Mouse (Mus musculus) intestine, embryonic 15.5 days (tissue): ENCODE data around the gene Olfr1031. TPM values are rescaled to one million over a fixed set of nuclear protein-coding genes. Genes with fewer than 3 reads are reported as not detected.
A peak's percentile ranks its signal among the peaks of the same experiment; 100 is the strongest.
"Not testable (repeated sequence)": the region's sequence is repeated elsewhere in the genome, so short reads cannot be mapped to it uniquely, and the experiment has no call there.

ENCODE experiments used
- ATAC-seq: fragments of 200-750 bp; cut with Nextera tagmentation; 2 replicates; pipeline ENCODE4 v1.8.0; 2017; ENCODE audit warnings: moderate TSS enrichment, moderate library complexity
- H3K27ac ChIP-seq: fragments of 300-500 bp; sonication (generic); 2 replicates; pipeline ENCODE4 v1.5.1; 2015; ENCODE audit warnings: mild to moderate bottlenecking, inconsistent platforms
- H3K27me3 ChIP-seq: fragments of 300-500 bp; sonication (generic); replicated peaks from 2 replicates; pipeline ENCODE4 v1.6.1; 2015; ENCODE audit warnings: inconsistent platforms
- H3K36me3 ChIP-seq: fragments of 300-500 bp; sonication (generic); 2 replicates; pipeline ENCODE4 v1.6.1; 2015; ENCODE audit warnings: inconsistent platforms
- H3K4me1 ChIP-seq: fragments of 300-500 bp; sonication (generic); replicated peaks from 2 replicates; pipeline ENCODE4 v1.6.1; 2015; ENCODE audit warnings: inconsistent platforms
- H3K4me2 ChIP-seq: fragments of 300-500 bp; sonication (generic); replicated peaks from 2 replicates; pipeline ENCODE4 v1.6.1; 2015; ENCODE audit warnings: mild to moderate bottlenecking, inconsistent platforms
- H3K4me3 ChIP-seq: fragments of 300-500 bp; sonication (generic); replicated peaks from 2 replicates; pipeline ENCODE4 v1.5.1; 2015; ENCODE audit warnings: inconsistent platforms
- H3K9ac ChIP-seq: fragments of 300-500 bp; sonication (generic); 2 replicates; pipeline ENCODE4 v1.6.1; 2015; ENCODE audit warnings: inconsistent platforms
- H3K9me3 ChIP-seq: fragments of 300-500 bp; sonication (generic); 2 replicates; pipeline ENCODE4 v1.6.1; 2016; ENCODE audit warnings: inconsistent platforms
- WGBS: fragments of 180-500 bp; shearing (Covaris S2); methylation state at CpG from one replicate; pipeline ENCODE4 v1.1.7; 2015; 5-methylcytosine and 5-hydroxymethylcytosine counted together
- polyA plus RNA-seq: library from polyadenylated mRNA; unstranded; fragments of >200 nt; fragmentation: Nextera tagmentation; extraction: Ambion mirVana; gene quantifications from 2 replicates; pipeline ENCODE4 v1.2.1, GENCODE M21; 2015

The Olfr1031 gene
- polyA plus RNA-seq, result not detected in 2 replicates

GRCm38 (mm10) chr2:85990004-85990403 is at the start of gene Olfr1031:
Olfr1031 (plus strand) TSS chr2:85990304.
- H3K36me3 ChIP-seq, result no peaks in the 10 kb centered on the region
- no peak within 1 kb of the TSS for H3K27ac ChIP-seq
- H3K9me3 ChIP-seq, result no peaks in the 10 kb centered on the region
- no peak within 1 kb of the TSS for H3K9ac ChIP-seq
- no peak for ATAC-seq
- H3K4me3 ChIP-seq, result no peak within 1 kb of the TSS
- H3K27me3 ChIP-seq, result no peaks in the 10 kb centered on the region
- 75% methylated on average over 3 of the region's 3 CpGs for WGBS
- no peak within 1 kb of the TSS for H3K4me2 ChIP-seq
- H3K4me1 ChIP-seq, result no peaks in the 10 kb centered on the region

GRCm38 (mm10) chr2:85950137-85950536 is 40.0 kb upstream of the Olfr1031 start, which contains the start of gene Olfr1028:
Olfr1028 (plus strand) TSS chr2:85950437.
- no peak for ATAC-seq
- Histone ChIP-seq H3K27me3 (no peaks in the 10 kb centered on the region), H3K9ac (no peak within 1 kb of the TSS), H3K4me1 (no peaks in the 10 kb centered on the region), H3K4me2 (no peak within 1 kb of the TSS), H3K27ac (no peak within 1 kb of the TSS), H3K4me3 (no peak within 1 kb of the TSS), H3K36me3 (no peaks in the 10 kb centered on the region), H3K9me3 (no peaks in the 10 kb centered on the region)
- WGBS, result 89% methylated on average over 1 of the region's 1 CpGs

GRCm38 (mm10) chr2:85973595-85973994 is 16.5 kb upstream of the Olfr1031 start, which contains the start of gene Olfr1029:
Olfr1029 (plus strand) TSS chr2:85973895.
- 82% methylated on average over 2 of the region's 2 CpGs for whole genome bisulfite sequencing
- Histone ChIP-seq H3K4me3 (no peak within 1 kb of the TSS), H3K27me3 (no peaks in the 10 kb centered on the region), H3K36me3 (no peaks in the 10 kb centered on the region), H3K9me3 (no peaks in the 10 kb centered on the region), H3K9ac (no peak within 1 kb of the TSS), H3K4me2 (no peak within 1 kb of the TSS), H3K27ac (no peak within 1 kb of the TSS), H3K4me1 (no peaks in the 10 kb centered on the region)
- ATAC-seq, result no peak

- no peak for ATAC-seq
- Histone ChIP-seq H3K9me3 (no peaks in the 10 kb centered on the region), H3K4me1 (no peaks in the 10 kb centered on the region), H3K9ac (no peak within 1 kb of the TSS), H3K4me3 (no peak within 1 kb of the TSS), H3K4me2 (no peak within 1 kb of the TSS), H3K27ac (no peak within 1 kb of the TSS), H3K36me3 (no peaks in the 10 kb centered on the region), H3K27me3 (no peaks in the 10 kb centered on the region)
- 77% methylated on average over 1 of the region's 1 CpGs for WGBS
These were observed 11.1 kb upstream of the Olfr1031 start, which contains the start of gene Olfr1030 for GRCm38 (mm10) chr2:85978976-85979375. Olfr1030 (plus strand) TSS chr2:85979276.

- 83% methylated on average over 7 of the region's 7 CpGs for WGBS
- H3K36me3 ChIP-seq, result no peaks in the 10 kb centered on the region
- no peak within 1 kb of the TSS for H3K4me3 ChIP-seq
- H3K27me3 ChIP-seq, result no peaks in the 10 kb centered on the region
- H3K9me3 ChIP-seq, result no peaks in the 10 kb centered on the region
- H3K4me1 ChIP-seq, result no peaks in the 10 kb centered on the region
- no peak within 1 kb of the TSS for H3K9ac ChIP-seq
- no peak within 1 kb of the TSS for H3K27ac ChIP-seq
- H3K4me2 ChIP-seq, result no peak within 1 kb of the TSS
- no peak for ATAC-seq
These were observed 15.1 kb downstream of the Olfr1031 start, which contains the start of gene Olfr1032 for GRCm38 (mm10) chr2:86005240-86005639. Olfr1032 (plus strand) TSS chr2:86005540.

- Histone ChIP-seq H3K4me3 (peak within 1 kb of the TSS; percentile 34), H3K4me2 (peak within 1 kb of the TSS; percentile 51)
- not testable (repeated sequence) for H3K9ac ChIP-seq, H3K27ac ChIP-seq, H3K27me3 ChIP-seq, H3K9me3 ChIP-seq, ATAC-seq, H3K4me1 ChIP-seq, H3K36me3 ChIP-seq
- 6% methylated on average over 11 of the region's 11 CpGs for WGBS
These were observed 30.3 kb downstream of the Olfr1031 start, which contains the start of gene Olfr1033 for GRCm38 (mm10) chr2:86020406-86020805. Olfr1033 (plus strand) TSS chr2:86020633.

- H3K27me3 ChIP-seq, H3K4me1 ChIP-seq, H3K4me2 ChIP-seq, H3K27ac ChIP-seq, H3K4me3 ChIP-seq, H3K9ac ChIP-seq, H3K9me3 ChIP-seq, H3K36me3 ChIP-seq, ATAC-seq: not testable (repeated sequence)
- WGBS, result 52% methylated on average over 7 of the region's 9 CpGs
These were observed 31.4 kb downstream of the Olfr1031 start for GRCm38 (mm10) chr2:86021518-86021917.

Other genes starting within 250 kb of the Olfr1031 start
- not detected in 2 replicates for gene Olfr1012, start 227.5 kb upstream of the Olfr1031 start, polyA plus RNA-seq
- not detected in 2 replicates for gene Olfr1013, start 223.2 kb upstream of the Olfr1031 start, polyA plus RNA-seq
- not detected in 2 replicates for gene Olfr1014, start 217.6 kb upstream of the Olfr1031 start, polyA plus RNA-seq
- gene Olfr1015, start 208.3 kb upstream of the Olfr1031 start, polyA plus RNA-seq, result not detected in 2 replicates
- not detected in 2 replicates for gene Olfr1016, start 187.8 kb upstream of the Olfr1031 start, polyA plus RNA-seq
- gene Olfr1018, start 171.8 kb upstream of the Olfr1031 start, polyA plus RNA-seq, result not detected in 2 replicates
- gene Olfr1019, start 144.8 kb upstream of the Olfr1031 start, polyA plus RNA-seq, result not detected in 2 replicates
- gene Olfr1020, start 143.3 kb upstream of the Olfr1031 start, polyA plus RNA-seq, result not detected in 2 replicates
- not detected in 2 replicates for gene Olfr1022, start 121.7 kb upstream of the Olfr1031 start, polyA plus RNA-seq
- gene Olfr1023, start 104.7 kb upstream of the Olfr1031 start, polyA plus RNA-seq, result not detected in 2 replicates
- gene Olfr1024, start 85.3 kb upstream of the Olfr1031 start, polyA plus RNA-seq, result not detected in 2 replicates
- gene Olfr1025-ps1, start 75.1 kb upstream of the Olfr1031 start, polyA plus RNA-seq, result not detected in 2 replicates
- gene Olfr1026, start 68.7 kb upstream of the Olfr1031 start, polyA plus RNA-seq, result not detected in 2 replicates
- not detected in 2 replicates for gene Olfr1028, start 39.9 kb upstream of the Olfr1031 start, polyA plus RNA-seq
- not detected in 2 replicates for gene Olfr1029, start 16.4 kb upstream of the Olfr1031 start, polyA plus RNA-seq
- not detected in 2 replicates for gene Olfr1030, start 11.0 kb upstream of the Olfr1031 start, polyA plus RNA-seq
- gene Olfr1032, start 15.2 kb downstream of the Olfr1031 start, polyA plus RNA-seq, result not detected in 2 replicates
- 2.8 and 3.4 TPM in 2 replicates for gene Olfr1033, start 30.3 kb downstream of the Olfr1031 start, polyA plus RNA-seq
- 0.03 and 0.06 TPM in 2 replicates for gene Olfr1034, start 55.6 kb downstream of the Olfr1031 start, polyA plus RNA-seq
- gene Olfr1036, start 83.7 kb downstream of the Olfr1031 start, polyA plus RNA-seq, result not detected in 2 replicates
- gene Olfr1037, start 97.1 kb downstream of the Olfr1031 start, polyA plus RNA-seq, result not detected in 2 replicates
- gene Olfr1039, start 145.6 kb downstream of the Olfr1031 start, polyA plus RNA-seq, result not detected in 2 replicates
- not detected in 2 replicates for gene Olfr1040, start 156.4 kb downstream of the Olfr1031 start, polyA plus RNA-seq
- not detected in 2 replicates for gene Olfr1042, start 171.5 kb downstream of the Olfr1031 start, polyA plus RNA-seq
- gene Olfr1043, start 177.2 kb downstream of the Olfr1031 start, polyA plus RNA-seq, result not detected in 2 replicates
- not detected in 2 replicates for gene Olfr1044, start 187.5 kb downstream of the Olfr1031 start, polyA plus RNA-seq
- gene Olfr52, start 195.4 kb downstream of the Olfr1031 start, polyA plus RNA-seq, result not detected in 2 replicates
- gene Olfr1045, start 212.7 kb downstream of the Olfr1031 start, polyA plus RNA-seq, result not detected in 2 replicates
- not detected in 2 replicates for gene Olfr1046, start 229.0 kb downstream of the Olfr1031 start, polyA plus RNA-seq
- not detected in 2 replicates for gene Olfr1047, start 241.1 kb downstream of the Olfr1031 start, polyA plus RNA-seq
- gene Olfr1048, start 250.0 kb downstream of the Olfr1031 start, polyA plus RNA-seq, result not detected in 2 replicates